Mouse (Mus musculus) embryo, embryonic 9.5 days (tissue): Measurements from ENCODE around the gene Acvrl1.

ENCODE experiments used
- DNase-seq: peaks from one replicate; pipeline ENCODE4 v3.0.0-alpha.2; 2017; ENCODE audit errors: extremely low spot score

The Acvrl1 gene

GRCm38 (mm10) chr15:101191459-101192259 lies 63.3 kb downstream of the Acvrl1 start:
- DNase-seq, result no peak

- DNase-seq, result no peak
Observed at GRCm38 (mm10) chr15:101192260-101192640, 63.9 kb downstream of the Acvrl1 start.

- no peak for DNase-seq
Observed at GRCm38 (mm10) chr15:101192651-101193050, 64.3 kb downstream of the Acvrl1 start.

DNA sequence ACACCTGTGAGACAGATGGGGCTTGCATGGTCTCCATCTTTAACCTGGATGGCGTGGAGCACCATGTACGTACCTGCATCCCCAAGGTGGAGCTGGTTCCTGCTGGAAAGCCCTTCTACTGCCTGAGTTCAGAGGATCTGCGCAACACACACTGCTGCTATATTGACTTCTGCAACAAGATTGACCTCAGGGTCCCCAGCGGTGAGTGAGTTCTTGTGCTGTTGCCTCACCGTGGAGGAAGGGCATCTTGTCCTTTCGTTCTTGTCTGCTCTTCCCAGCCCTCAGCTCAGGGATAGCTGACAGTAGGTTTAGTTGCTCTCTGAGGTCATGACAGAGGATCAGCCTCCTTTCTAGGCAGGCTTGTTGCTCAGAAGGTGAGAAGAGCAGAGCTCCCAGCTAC lies 65.6 kb downstream of the Acvrl1 start:
- DNase-seq, result no peak
